Mouse (Mus musculus) liver, embryonic 14.5 days (tissue): ENCODE results near the gene Tmem39b. TPM values are rescaled to one million over a fixed set of nuclear protein-coding genes. Genes with fewer than 3 reads are reported as not detected.
A peak's percentile ranks its signal among the peaks of the same experiment; 100 is the strongest.

Source experiments
- ATAC-seq: fragments of 200-750 bp; cut with Nextera tagmentation; 2 replicates; pipeline ENCODE4 v1.8.0; 2017; ENCODE audit warnings: moderate number of reproducible peaks, mild to moderate bottlenecking, moderate library complexity; ENCODE audit not compliant: insufficient read depth
- DNase-seq, 3 experiments: peaks; one replicate each; pipeline ENCODE4 v3.0.0-alpha.2; 2012 to 2013; ENCODE audit warnings: low read depth in 3 of 3, low spot score in 3 of 3
- H3K27ac ChIP-seq: fragments of 300-500 bp; sonication (generic); 2 replicates; pipeline ENCODE4 v1.5.1; 2014; ENCODE audit warnings: moderate library complexity, mild to moderate bottlenecking, control low read depth, inconsistent platforms
- H3K27me3 ChIP-seq: fragments of 300-500 bp; sonication (generic); 2 replicates; pipeline ENCODE4 v1.6.1; 2014; ENCODE audit warnings: mild to moderate bottlenecking, low read length, moderate library complexity; ENCODE audit not compliant: control insufficient read depth, insufficient read depth
- H3K36me3 ChIP-seq: fragments of 300-500 bp; sonication (generic); replicated peaks from 2 replicates; pipeline ENCODE4 v1.6.1; 2014; ENCODE audit warnings: low read depth; ENCODE audit not compliant: control insufficient read depth, insufficient read depth
- H3K4me1 ChIP-seq, 2 experiments: fragments of 200-500 bp in 1 of 2; fragments of 300-500 bp in 1 of 2; sonication (generic) in 1 of 2; replicated peaks; 2 replicates each; pipeline ENCODE4 v1.6.1; 2012 to 2014; ENCODE audit warnings: antibody characterized with exemption in 1 of 2, inconsistent platforms in 1 of 2, low read length in 1 of 2; ENCODE audit not compliant: control insufficient read depth in 2 of 2, insufficient read depth in 2 of 2
- H3K4me2 ChIP-seq: fragments of 300-500 bp; sonication (generic); 2 replicates; pipeline ENCODE4 v1.6.1; 2014; ENCODE audit warnings: low read depth, mild to moderate bottlenecking, control low read depth, moderate library complexity
- H3K4me3 ChIP-seq, 2 experiments: fragments of 200-500 bp in 1 of 2; fragments of 300-500 bp in 1 of 2; sonication (generic) in 1 of 2; 2 replicates each; pipeline ENCODE4 v1.5.1; 2012 to 2014; ENCODE audit warnings: low read depth in 2 of 2, low read length in 2 of 2, mild to moderate bottlenecking in 2 of 2, control low read depth in 1 of 2, inconsistent platforms in 1 of 2, moderate library complexity in 1 of 2; ENCODE audit not compliant: insufficient read depth in 1 of 2
- H3K9ac ChIP-seq: fragments of 300-500 bp; sonication (generic); replicated peaks from 2 replicates; pipeline ENCODE4 v1.6.1; 2014; ENCODE audit warnings: mild to moderate bottlenecking, control low read depth, moderate library complexity
- H3K9me3 ChIP-seq: fragments of 300-500 bp; sonication (generic); 2 replicates; pipeline ENCODE4 v1.6.1; 2016; ENCODE audit warnings: low read length, mixed read lengths; ENCODE audit not compliant: control insufficient read depth
- CTCF ChIP-seq: IDR thresholded peaks from 2 replicates; pipeline ENCODE4 v1.5.1; 2016; ENCODE audit warnings: antibody characterized with exemption, low read depth, control low read depth
- EP300 ChIP-seq: IDR thresholded peaks from 2 replicates; pipeline ENCODE4 v1.6.1; 2016; ENCODE audit warnings: antibody characterized with exemption, low read depth
- WGBS: fragments of 180-500 bp; shearing (Covaris S2); extraction: QIAGEN DNeasy Blood & Tissue Kit; methylation state at CpG from one replicate; pipeline ENCODE4 v1.1.7; 2014; ENCODE audit not compliant: insufficient replicate concordance; 5-methylcytosine and 5-hydroxymethylcytosine counted together
- polyA plus RNA-seq, 2 experiments: library from polyadenylated mRNA; depleted of rRNA in 1 of 2; stranded (reverse) in 1 of 2; unstranded in 1 of 2; fragments of >200 nt; fragmentation: Nextera tagmentation in 1 of 2; extraction: Ambion mirVana in 1 of 2; gene quantifications; 2 replicates each; pipeline versions ENCODE4 v1.2.1 to v1.2.3; 2012 to 2014

Gene Tmem39b
- polyA plus RNA-seq (2012; rRNA removed): 9.3 and 11.3 TPM in 2 replicates
- polyA plus RNA-seq (2014; fragmentation: Nextera tagmentation; extraction: Ambion mirVana): 5.5 and 6.0 TPM in 2 replicates

DNA sequence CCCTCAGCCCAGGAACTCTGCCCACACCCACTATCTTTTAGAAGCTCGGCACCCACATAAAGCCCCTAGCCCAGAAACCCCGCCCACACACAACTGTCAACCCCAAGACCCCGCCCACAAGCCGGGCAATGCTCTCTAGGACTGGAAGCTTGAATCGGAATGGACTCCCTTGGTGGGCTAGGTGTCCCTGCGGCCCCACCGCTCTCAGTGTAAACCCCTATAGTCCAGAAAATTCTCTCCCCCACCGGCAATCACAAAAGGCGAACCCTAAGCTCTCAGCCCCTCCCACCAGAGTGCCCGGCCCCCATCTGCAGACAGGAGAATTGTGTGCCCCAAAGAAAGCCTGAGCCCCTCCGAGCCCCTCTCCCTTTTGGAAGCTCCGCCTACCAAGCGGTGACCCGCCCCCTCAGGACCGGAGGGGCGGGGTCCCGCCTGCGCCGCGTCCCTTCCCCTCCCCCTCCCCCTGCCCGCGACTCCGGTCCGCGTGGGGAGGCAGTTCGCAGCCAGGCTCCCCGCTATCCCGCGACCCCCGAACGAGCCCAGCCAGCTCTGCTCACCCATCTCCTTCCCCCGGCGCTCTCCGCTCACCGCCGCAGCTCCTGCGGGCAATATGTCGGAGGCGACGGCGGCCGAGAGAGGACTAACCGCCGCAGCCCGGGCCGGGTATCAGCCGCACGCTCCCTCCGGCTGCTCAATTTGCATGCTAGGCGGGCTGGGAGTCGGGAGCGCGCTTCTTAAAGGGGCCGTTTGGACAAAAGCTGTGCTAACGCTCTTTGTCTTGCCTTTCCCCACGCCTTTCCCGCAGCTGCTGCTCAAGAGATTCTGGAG is at the start of gene Tmem39b:
Gene Tmem39b (minus strand): TSS at position 681 of the 828 bp plus-strand sequence.
- WGBS: 1% methylated on average over 56 of the region's 57 CpGs
- H3K27ac ChIP-seq: no peak within 1 kb of the TSS; the same call in none of the 2 replicates
- ATAC-seq (peak; percentile 89), DNase-seq (peak; percentile 76 to 79 (median 77))
- TF ChIP-seq EP300: no peak
- no peak for TF ChIP-seq CTCF
- peak within 1 kb of the TSS; percentile 69 for H3K4me2 ChIP-seq
- H3K9ac ChIP-seq: peak within 1 kb of the TSS; percentile 76
- no peaks in the 10 kb centered on the region for H3K36me3 ChIP-seq
- peaks cover 5 to 7% of the 10 kb centered on the region in 2 experiments; a peak in 3 of 4 replicates for H3K4me1 ChIP-seq
- H3K4me3 ChIP-seq: peak within 1 kb of the TSS; percentile 70 to 90
- no peaks in the 10 kb centered on the region for H3K27me3 ChIP-seq
- no peaks in the 10 kb centered on the region for H3K9me3 ChIP-seq

DNA sequence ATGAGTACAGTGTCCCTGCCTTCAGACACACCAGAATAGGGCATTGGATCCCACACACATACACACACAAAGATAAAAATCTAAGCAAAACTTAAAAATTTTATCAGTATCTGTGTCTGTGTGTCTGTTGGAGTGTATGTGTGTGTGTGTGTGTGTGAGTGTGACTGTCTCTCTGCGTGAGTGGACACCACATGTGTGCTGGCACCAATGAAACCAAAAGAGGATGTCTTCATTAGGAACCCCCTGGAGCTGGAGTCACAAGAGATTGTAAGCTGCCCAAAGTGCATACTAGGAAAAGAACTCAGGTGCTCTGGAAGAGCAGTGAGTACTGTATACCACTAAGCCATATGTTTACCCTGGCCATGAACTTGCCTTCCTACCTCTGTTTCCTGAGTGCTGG is 49.5 kb upstream of the Tmem39b start:
- Histone ChIP-seq H3K9ac (no peak overlapping the region), H3K4me1 (peaks cover 4 to 9% of the 10 kb centered on the region in 2 experiments; a peak in 3 of 4 replicates), H3K36me3 (no peaks in the 10 kb centered on the region), H3K4me3 (no peak overlapping the region), H3K4me2 (no peak overlapping the region), H3K27ac (no peak overlapping the region), H3K9me3 (no peaks in the 10 kb centered on the region), H3K27me3 (no peaks in the 10 kb centered on the region)
- TF ChIP-seq EP300 (no peak), CTCF (no peak)
- 55% methylated on average over 1 of the region's 1 CpGs for WGBS
- DNase-seq: no peak
- ATAC-seq: no peak

DNA sequence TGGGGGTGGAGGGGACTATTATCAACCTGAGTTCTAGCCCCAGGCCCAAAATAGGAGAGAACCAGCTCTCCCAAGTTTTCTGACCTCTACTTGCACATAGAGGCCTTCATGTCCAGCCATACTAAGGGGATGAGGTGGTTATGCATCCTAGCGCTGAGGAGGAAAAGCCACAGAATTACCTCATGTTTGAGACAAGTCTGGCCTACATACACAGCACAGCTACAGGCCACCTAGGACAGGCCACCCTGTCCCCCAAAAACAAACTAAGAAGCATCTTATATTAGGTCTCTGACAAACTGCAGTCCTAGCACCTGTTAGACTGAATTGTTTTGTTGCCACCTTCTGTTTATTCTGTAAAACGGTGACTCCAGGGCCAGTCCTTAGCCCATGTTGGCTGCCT is 46.9 kb upstream of the Tmem39b start:
- peak overlapping the region; percentile 78 for H3K27ac ChIP-seq
- H3K4me3 ChIP-seq: peak overlapping the region in 1 of 2 experiments; percentile 92; a peak in 2 of 4 replicates
- peaks cover 13 to 15% of the 10 kb centered on the region in 2 experiments for H3K4me1 ChIP-seq
- no peak for ATAC-seq
- no peaks in the 10 kb centered on the region; the same call in 1 of the 2 replicates for H3K36me3 ChIP-seq
- 49% methylated on average over 2 of the region's 2 CpGs for WGBS
- peak overlapping the region; percentile 95 for H3K4me2 ChIP-seq
- H3K9me3 ChIP-seq: no peaks in the 10 kb centered on the region
- no peak for TF ChIP-seq CTCF
- TF ChIP-seq EP300: no peak
- DNase-seq: no peak
- H3K27me3 ChIP-seq: no peaks in the 10 kb centered on the region
- no peak overlapping the region for H3K9ac ChIP-seq

DNA sequence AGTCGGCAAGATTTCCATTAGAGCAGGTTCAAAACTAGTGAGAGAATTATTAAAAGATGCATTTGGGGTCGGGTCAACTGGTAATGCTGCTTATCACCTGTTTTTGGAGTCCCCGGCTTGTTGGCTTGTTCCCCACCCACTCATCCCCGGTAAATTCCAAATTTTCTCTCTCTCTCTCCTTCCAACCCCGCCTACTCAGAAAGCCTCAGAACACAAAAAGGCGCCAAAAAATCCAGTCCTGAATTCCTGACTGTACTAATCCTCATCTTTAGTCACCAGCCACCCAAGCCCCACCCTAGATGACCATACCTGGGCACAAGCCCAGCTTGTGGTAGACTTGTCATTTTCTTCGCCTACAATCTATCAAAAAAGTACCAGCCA is 46.4 kb upstream of the Tmem39b start:
- ATAC-seq (no peak), DNase-seq (no peak)
- peak overlapping the region; percentile 71 for H3K9ac ChIP-seq
- H3K27ac ChIP-seq: peak overlapping the region; percentile 78
- H3K4me3 ChIP-seq: peak overlapping the region; percentile 70 to 92
- peak overlapping the region; percentile 95 for H3K4me2 ChIP-seq
- no peak for TF ChIP-seq CTCF
- no peak for TF ChIP-seq EP300
- H3K4me1 ChIP-seq: peaks cover 13 to 15% of the 10 kb centered on the region in 2 experiments
- no peaks in the 10 kb centered on the region for H3K9me3 ChIP-seq
- 12% methylated on average over 7 of the region's 7 CpGs for WGBS
- H3K27me3 ChIP-seq: no peaks in the 10 kb centered on the region
- no peaks in the 10 kb centered on the region; the same call in 1 of the 2 replicates for H3K36me3 ChIP-seq

DNA sequence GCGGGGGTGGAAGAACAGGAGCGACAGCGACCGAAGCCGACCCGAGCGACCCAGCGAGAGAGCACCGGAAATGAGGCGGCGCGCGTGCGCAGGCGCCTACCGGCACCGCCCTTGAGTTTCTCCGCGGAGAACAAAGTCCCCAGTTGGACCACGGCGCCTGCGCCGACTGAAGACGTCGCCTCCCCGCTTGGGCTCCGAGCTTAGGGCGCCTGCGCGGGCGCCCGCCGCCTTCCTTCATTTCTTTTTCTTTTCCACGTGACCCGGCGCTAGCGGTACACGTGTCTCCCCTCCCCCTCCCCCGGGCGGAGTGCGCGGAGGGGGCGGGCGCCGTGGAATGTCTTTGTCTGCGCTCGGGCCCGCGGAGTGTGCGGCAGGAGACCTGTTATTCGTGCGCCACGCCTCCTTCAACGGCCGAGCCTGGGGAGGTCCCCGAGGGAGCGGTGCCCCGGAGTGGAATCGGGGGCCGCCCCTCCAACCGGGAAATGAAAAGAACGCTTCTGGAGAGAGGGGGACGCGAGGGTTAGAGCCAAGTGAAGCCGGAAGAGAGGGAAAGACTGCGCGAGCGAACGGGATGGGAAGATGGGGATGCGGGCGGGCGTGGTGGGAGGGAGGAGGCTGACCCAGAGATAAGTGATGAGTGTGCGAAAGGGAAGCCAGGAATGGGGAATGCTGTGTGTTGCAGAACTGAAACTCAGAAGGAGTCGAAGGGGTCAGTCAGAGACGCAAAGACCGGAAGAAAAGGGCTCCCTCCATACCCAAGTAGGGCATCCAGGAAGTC is 45.8 kb upstream of the Tmem39b start, which contains the start of gene Khdrbs1:
Gene Khdrbs1 (minus strand): TSS at position 72 of the 778 bp plus-strand sequence.
- H3K4me3 ChIP-seq: peak within 1 kb of the TSS; percentile 92 to 95
- no peaks in the 10 kb centered on the region for H3K27me3 ChIP-seq
- peak; percentile 92 for ATAC-seq
- H3K4me2 ChIP-seq: peak within 1 kb of the TSS; percentile 98
- TF ChIP-seq CTCF (no peak), EP300 (peak; percentile 38; the same call in 1 of the 2 replicates)
- no peaks in the 10 kb centered on the region; the same call in 1 of the 2 replicates for H3K36me3 ChIP-seq
- no peaks in the 10 kb centered on the region for H3K9me3 ChIP-seq
- WGBS: under 1% methylated on average over 76 of the region's 76 CpGs
- H3K9ac ChIP-seq: peak within 1 kb of the TSS; percentile 94
- peak within 1 kb of the TSS; percentile 78 for H3K27ac ChIP-seq
- DNase-seq: peak; percentile 94
- peaks cover 13 to 15% of the 10 kb centered on the region in 2 experiments for H3K4me1 ChIP-seq
